Mouse (Mus musculus): ENCODE measurements around the gene Ptn. TPM values are rescaled to one million over a fixed set of nuclear protein-coding genes. Genes with fewer than 3 reads are reported as not detected.

Ptn gene
- polyA plus RNA-seq, 1 experiment from 2014 or later = 11.5 TPM

DNA sequence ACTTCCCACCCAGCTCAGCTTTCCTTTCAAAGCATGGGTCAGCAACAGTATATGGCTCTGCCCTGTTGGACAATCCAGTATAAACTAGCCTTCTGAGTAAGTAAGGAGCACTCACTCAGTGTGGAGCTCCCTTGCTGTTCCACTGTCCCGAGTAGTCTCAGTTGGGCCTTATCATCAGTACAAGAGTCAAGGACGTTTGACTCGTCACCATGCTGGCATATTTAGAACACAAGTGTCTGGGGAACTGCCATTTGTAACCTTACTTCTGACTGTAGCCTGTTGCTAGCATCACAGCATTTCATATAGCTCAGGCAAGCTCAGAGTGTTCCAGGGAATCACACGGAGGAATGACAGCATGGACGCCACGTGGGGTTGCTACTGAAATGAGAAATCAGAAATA, 3.1 kb downstream of the Ptn start:
- no peak for ATAC-seq (ENCODE audit: low read depth)

DNA sequence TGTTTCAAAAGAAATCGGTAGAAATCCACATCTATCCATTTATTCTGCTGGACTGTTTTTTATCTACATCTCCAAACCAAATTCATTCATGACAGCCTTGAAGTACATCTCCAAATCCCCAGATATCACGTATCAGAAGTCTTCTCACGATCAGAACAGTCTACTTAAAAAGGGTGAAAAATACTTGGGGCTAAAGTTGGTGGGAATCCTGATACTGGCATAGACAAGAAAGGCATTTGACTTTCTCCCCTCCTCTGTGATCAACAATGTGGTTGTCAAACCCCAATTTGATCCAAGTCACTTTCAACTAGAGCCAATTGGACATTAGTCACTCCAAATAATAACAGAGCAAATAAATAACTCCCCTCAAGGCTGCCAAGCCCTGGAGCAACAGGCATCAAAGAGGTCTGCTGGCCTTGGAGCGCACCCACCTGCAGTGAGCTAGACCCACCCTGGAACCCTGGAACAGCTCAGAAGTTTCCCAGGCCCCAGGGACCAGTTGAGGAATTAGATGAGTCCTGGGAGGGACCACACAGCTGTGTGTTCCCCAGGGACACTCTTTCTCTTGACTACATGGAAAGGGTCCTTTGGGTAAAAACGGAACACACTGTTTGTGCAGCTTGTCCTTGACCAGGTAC, 9.6 kb downstream of the Ptn start:
- 59% methylated on average over 5 of the region's 5 CpGs for WGBS (ENCODE audit: insufficient replicate concordance)
- Histone ChIP-seq H3K27me3 (ENCODE audit: control insufficient read depth, insufficient read depth, low read depth, low read length) (no peaks in the 10 kb centered on the region), H3K4me2 (ENCODE audit: low read depth, low read length) (no peak overlapping the region), H3K36me3 (ENCODE audit: control insufficient read depth, insufficient read depth) (no peaks in the 10 kb centered on the region), H3K4me1 (ENCODE audit: control insufficient read depth, low read depth, low read length) (no peaks in the 10 kb centered on the region), H3K4me3 (ENCODE audit: low read depth, low read length) (no peak overlapping the region), H3K9ac (ENCODE audit: low read depth, low read length) (no peak overlapping the region), H3K27ac (ENCODE audit: low read length) (no peak overlapping the region), H3K9me3 (replicated peaks; ENCODE audit: control insufficient read depth, low read length) (no peaks in the 10 kb centered on the region)
- no peak for ATAC-seq (ENCODE audit: low read depth)

More for the DNA sequence above, 3.1 kb downstream of the Ptn start:
- WGBS (ENCODE audit: insufficient replicate concordance) = 56% methylated on average over 6 of the region's 6 CpGs
- Histone ChIP-seq H3K9me3 (replicated peaks; ENCODE audit: control insufficient read depth, low read length) (no peaks in the 10 kb centered on the region), H3K27ac (ENCODE audit: low read length) (no peak overlapping the region), H3K4me1 (ENCODE audit: control insufficient read depth, low read depth, low read length) (no peaks in the 10 kb centered on the region), H3K9ac (ENCODE audit: low read depth, low read length) (no peak overlapping the region), H3K36me3 (ENCODE audit: control insufficient read depth, insufficient read depth) (no peaks in the 10 kb centered on the region), H3K4me2 (ENCODE audit: low read depth, low read length) (no peak overlapping the region), H3K27me3 (ENCODE audit: control insufficient read depth, insufficient read depth, low read depth, low read length) (no peaks in the 10 kb centered on the region; the same call in 1 of the 2 replicates), H3K4me3 (ENCODE audit: low read depth, low read length) (no peak overlapping the region)

DNA sequence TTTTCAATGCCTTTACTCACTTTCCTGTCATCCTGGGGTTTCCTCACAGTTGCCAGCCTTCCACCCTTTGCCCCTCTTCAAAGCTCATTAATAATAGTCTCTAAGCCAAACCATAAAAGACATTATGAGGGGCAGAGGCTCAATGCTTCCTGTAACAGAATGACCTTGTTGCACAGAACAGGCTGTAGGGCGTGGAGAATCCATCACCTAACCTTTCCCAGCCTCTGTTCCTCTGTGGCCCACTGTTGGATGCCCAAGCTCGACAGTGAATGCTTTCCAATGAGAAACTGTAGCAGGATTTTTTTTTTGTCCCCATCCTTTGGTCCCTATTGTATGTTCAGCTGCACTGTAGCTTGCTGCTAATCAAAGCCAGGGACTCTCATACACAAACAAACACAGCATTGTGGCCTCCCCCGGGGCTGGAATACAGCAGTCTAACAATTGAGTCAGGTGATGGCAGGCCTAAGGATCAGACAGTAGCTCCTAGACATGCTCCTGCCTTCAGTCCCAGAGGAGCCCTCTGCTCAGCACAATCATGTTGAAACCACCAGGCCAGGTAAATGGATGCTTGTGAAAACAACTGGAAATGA, 12.9 kb downstream of the Ptn start:
- H3K9me3 ChIP-seq (replicated peaks; ENCODE audit: control insufficient read depth, low read length) = no peaks in the 10 kb centered on the region
- 36% methylated on average over 3 of the region's 3 CpGs for WGBS (ENCODE audit: insufficient replicate concordance)
- no peak overlapping the region for H3K4me3 ChIP-seq (ENCODE audit: low read depth, low read length)
- no peaks in the 10 kb centered on the region for H3K4me1 ChIP-seq (ENCODE audit: control insufficient read depth, low read depth, low read length)
- no peak for ATAC-seq (ENCODE audit: low read depth)
- H3K9ac ChIP-seq (ENCODE audit: low read depth, low read length) = no peak overlapping the region
- H3K27me3 ChIP-seq (ENCODE audit: control insufficient read depth, insufficient read depth, low read depth, low read length) = no peaks in the 10 kb centered on the region
- H3K36me3 ChIP-seq (ENCODE audit: control insufficient read depth, insufficient read depth) = no peaks in the 10 kb centered on the region
- H3K27ac ChIP-seq (ENCODE audit: low read length) = no peak overlapping the region
- H3K4me2 ChIP-seq (ENCODE audit: low read depth, low read length) = no peak overlapping the region

DNA sequence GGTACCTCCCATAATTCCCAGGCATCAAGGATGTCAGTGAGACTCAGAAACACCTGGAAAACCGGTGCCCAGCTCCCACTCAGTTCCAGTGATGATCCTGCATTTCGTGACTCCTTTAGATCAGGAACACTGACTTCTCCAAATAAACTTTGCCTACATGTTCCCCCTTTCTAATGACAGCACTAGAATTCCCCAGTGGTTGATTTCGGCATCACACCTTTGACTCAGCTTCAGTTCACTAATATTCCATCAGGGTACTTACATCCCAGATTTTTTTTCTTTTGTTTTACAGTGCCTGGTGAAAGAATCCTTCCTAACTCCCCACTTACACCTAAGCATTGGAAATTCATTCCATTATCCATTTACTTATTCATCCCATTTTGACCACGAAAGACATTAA, 15.5 kb downstream of the Ptn start:
- Histone ChIP-seq H3K36me3 (ENCODE audit: control insufficient read depth, insufficient read depth) (no peaks in the 10 kb centered on the region), H3K4me3 (ENCODE audit: low read depth, low read length) (no peak overlapping the region), H3K4me2 (ENCODE audit: low read depth, low read length) (no peak overlapping the region), H3K27ac (ENCODE audit: low read length) (no peak overlapping the region), H3K9ac (ENCODE audit: low read depth, low read length) (no peak overlapping the region), H3K27me3 (ENCODE audit: control insufficient read depth, insufficient read depth, low read depth, low read length) (no peaks in the 10 kb centered on the region), H3K4me1 (ENCODE audit: control insufficient read depth, low read depth, low read length) (no peaks in the 10 kb centered on the region), H3K9me3 (replicated peaks; ENCODE audit: control insufficient read depth, low read length) (no peaks in the 10 kb centered on the region)
- ATAC-seq (ENCODE audit: low read depth) = no peak
- WGBS (ENCODE audit: insufficient replicate concordance) = 50% methylated on average over 4 of the region's 4 CpGs

DNA sequence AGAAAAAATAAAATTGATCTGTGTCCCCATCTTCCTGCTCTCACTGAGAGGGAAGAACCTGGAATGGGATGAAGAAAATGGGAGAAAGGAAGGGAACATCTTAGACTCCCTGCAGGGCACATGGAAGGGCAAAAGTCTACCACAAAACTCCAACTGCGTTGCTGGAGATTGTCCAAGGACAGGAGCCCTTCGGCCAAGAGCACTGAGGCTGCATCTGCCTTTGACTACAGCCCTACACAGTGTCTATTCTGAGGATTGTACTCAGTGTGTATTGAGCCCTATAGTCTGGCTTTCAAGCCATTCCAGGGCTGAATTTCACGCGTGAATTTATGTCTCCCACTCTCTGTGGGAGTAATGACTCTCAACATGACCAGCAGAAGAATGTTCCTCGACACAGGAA, 16.2 kb downstream of the Ptn start:
- Histone ChIP-seq H3K9ac (ENCODE audit: low read depth, low read length) (no peak overlapping the region), H3K4me3 (ENCODE audit: low read depth, low read length) (no peak overlapping the region), H3K27me3 (ENCODE audit: control insufficient read depth, insufficient read depth, low read depth, low read length) (no peaks in the 10 kb centered on the region), H3K9me3 (replicated peaks; ENCODE audit: control insufficient read depth, low read length) (no peaks in the 10 kb centered on the region), H3K4me2 (ENCODE audit: low read depth, low read length) (no peak overlapping the region), H3K36me3 (ENCODE audit: control insufficient read depth, insufficient read depth) (no peaks in the 10 kb centered on the region), H3K27ac (ENCODE audit: low read length) (no peak overlapping the region), H3K4me1 (ENCODE audit: control insufficient read depth, low read depth, low read length) (no peaks in the 10 kb centered on the region)
- WGBS (ENCODE audit: insufficient replicate concordance) = 47% methylated on average over 5 of the region's 5 CpGs
- no peak for ATAC-seq (ENCODE audit: low read depth)

DNA sequence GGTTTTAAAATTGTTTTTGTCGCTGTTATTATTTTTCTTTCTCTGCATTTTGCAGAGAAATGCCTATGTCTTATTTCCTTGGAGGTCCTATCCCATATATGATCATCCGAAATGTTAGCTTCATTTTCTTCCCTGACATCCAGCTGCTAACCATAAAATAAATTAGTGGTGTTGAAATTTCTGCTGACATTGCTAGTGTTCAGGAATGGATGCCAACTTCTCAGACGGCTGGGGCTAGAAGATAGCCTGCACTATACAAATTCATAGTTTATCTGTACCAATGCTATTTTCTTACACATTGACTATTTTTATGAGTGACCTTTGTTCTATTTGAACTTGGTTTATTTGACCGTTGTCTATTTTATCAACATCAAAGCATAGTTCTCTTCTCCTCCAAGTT, 20.8 kb downstream of the Ptn start:
- H3K4me2 ChIP-seq (ENCODE audit: low read depth, low read length) = no peak overlapping the region
- 53% methylated on average over 4 of the region's 4 CpGs for WGBS (ENCODE audit: insufficient replicate concordance)

DNA sequence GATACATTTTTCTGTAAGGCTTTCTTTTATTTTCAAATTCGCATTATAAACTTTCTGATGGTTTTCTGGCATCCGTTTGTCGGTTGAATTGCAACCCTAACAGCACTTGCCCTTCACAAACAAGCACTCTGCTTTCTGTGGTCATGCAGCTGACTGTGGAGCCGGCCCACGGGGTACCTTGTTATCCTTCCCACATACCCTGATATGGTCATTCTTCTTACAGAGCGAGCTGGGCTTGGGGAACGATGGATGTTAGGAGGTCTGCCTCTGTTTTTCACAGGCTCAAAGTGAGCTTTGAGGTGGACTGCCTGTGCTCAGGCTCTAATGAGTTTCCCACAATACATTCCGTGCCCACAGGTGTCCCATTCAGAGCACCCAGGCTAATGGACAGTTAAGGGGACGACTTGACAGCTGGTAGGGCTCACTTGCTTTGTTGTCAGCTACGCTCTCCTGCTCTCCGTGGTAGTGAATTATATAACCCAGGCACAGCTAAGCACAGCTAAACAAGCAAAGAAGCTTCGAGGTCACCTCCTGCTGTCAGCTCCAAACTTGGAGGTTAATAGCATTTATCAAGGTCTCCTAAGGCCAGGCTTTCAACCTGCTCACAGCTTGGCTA, 21.3 kb downstream of the Ptn start:
- no peak overlapping the region for H3K27ac ChIP-seq (ENCODE audit: low read length)
- no peak overlapping the region for H3K4me3 ChIP-seq (ENCODE audit: low read depth, low read length)
- H3K4me2 ChIP-seq (ENCODE audit: low read depth, low read length) = no peak overlapping the region
- H3K9ac ChIP-seq (ENCODE audit: low read depth, low read length) = no peak overlapping the region
- H3K36me3 ChIP-seq (ENCODE audit: control insufficient read depth, insufficient read depth) = no peaks in the 10 kb centered on the region
- H3K4me1 ChIP-seq (ENCODE audit: control insufficient read depth, low read depth, low read length) = no peaks in the 10 kb centered on the region
- 46% methylated on average over 12 of the region's 12 CpGs for WGBS (ENCODE audit: insufficient replicate concordance)
- ATAC-seq (ENCODE audit: low read depth) = no peak
- H3K27me3 ChIP-seq (ENCODE audit: control insufficient read depth, insufficient read depth, low read depth, low read length) = no peaks in the 10 kb centered on the region
- no peaks in the 10 kb centered on the region for H3K9me3 ChIP-seq (replicated peaks; ENCODE audit: control insufficient read depth, low read length)

More for the DNA sequence above, 20.8 kb downstream of the Ptn start:
- Histone ChIP-seq H3K4me3 (ENCODE audit: low read depth, low read length) (no peak overlapping the region), H3K9ac (ENCODE audit: low read depth, low read length) (no peak overlapping the region), H3K9me3 (replicated peaks; ENCODE audit: control insufficient read depth, low read length) (no peaks in the 10 kb centered on the region), H3K36me3 (ENCODE audit: control insufficient read depth, insufficient read depth) (no peaks in the 10 kb centered on the region), H3K27me3 (ENCODE audit: control insufficient read depth, insufficient read depth, low read depth, low read length) (no peaks in the 10 kb centered on the region), H3K27ac (ENCODE audit: low read length) (no peak overlapping the region), H3K4me1 (ENCODE audit: control insufficient read depth, low read depth, low read length) (no peaks in the 10 kb centered on the region)
- ATAC-seq (ENCODE audit: low read depth) = no peak

DNA sequence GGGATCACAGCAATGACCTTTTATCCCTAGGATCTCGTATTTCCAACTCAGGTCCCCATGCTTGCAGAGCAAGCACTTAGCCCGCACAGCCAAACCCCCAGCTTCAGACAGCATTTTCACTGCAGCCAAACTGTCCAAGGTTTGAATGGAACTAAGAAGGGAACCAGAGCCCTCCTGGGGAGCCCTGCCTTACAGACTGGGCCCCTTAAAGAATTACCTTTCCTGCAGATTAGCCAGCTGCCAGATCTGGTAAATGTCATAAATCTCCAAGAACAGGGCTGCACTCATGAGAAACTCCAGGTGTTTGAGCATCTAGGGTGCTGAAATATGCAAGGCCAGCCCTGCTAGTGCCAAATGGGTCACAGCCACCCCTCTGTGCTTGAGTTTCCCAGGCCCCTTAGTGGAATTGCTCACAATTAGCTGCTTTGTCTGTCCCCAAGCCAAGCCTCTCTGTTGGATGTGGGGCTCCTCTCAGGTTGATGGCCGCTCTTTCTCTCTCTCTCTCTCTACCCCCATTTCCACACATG, 25.3 kb downstream of the Ptn start:
- H3K27ac ChIP-seq (ENCODE audit: low read length) = no peak overlapping the region
- WGBS (ENCODE audit: insufficient replicate concordance) = 48% methylated on average over 3 of the region's 3 CpGs
- no peak overlapping the region for H3K4me3 ChIP-seq (ENCODE audit: low read depth, low read length)
- ATAC-seq (ENCODE audit: low read depth) = no peak
- H3K4me1 ChIP-seq (ENCODE audit: control insufficient read depth, low read depth, low read length) = no peaks in the 10 kb centered on the region
- H3K36me3 ChIP-seq (ENCODE audit: control insufficient read depth, insufficient read depth) = no peaks in the 10 kb centered on the region
- H3K27me3 ChIP-seq (ENCODE audit: control insufficient read depth, insufficient read depth, low read depth, low read length) = no peaks in the 10 kb centered on the region
- no peaks in the 10 kb centered on the region for H3K9me3 ChIP-seq (replicated peaks; ENCODE audit: control insufficient read depth, low read length)
- H3K9ac ChIP-seq (ENCODE audit: low read depth, low read length) = no peak overlapping the region
- no peak overlapping the region for H3K4me2 ChIP-seq (ENCODE audit: low read depth, low read length)

DNA sequence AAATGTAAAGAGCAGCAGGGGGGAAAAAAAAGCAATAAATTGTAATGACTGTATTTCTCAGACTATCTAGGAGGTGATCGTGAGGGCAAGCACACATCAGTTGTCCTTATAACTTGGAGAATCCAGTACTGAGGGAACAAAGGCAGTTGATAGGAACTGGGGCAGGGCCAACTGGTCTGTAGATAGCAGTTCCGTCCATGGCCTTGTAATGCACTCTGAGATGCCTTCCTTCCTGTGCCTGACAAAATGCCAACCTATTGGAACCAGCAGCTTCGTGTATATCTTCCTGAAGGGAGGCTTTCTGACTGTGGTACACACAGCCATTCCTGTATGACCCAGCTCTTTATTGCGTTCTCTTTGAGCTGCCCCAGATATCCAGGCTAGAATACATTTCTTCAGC, 27.5 kb downstream of the Ptn start:
- Histone ChIP-seq H3K4me1 (ENCODE audit: control insufficient read depth, low read depth, low read length) (no peaks in the 10 kb centered on the region), H3K9ac (ENCODE audit: low read depth, low read length) (no peak overlapping the region), H3K27ac (ENCODE audit: low read length) (no peak overlapping the region), H3K36me3 (ENCODE audit: control insufficient read depth, insufficient read depth) (no peaks in the 10 kb centered on the region), H3K4me3 (ENCODE audit: low read depth, low read length) (no peak overlapping the region), H3K9me3 (replicated peaks; ENCODE audit: control insufficient read depth, low read length) (no peaks in the 10 kb centered on the region), H3K4me2 (ENCODE audit: low read depth, low read length) (no peak overlapping the region), H3K27me3 (ENCODE audit: control insufficient read depth, insufficient read depth, low read depth, low read length) (no peaks in the 10 kb centered on the region)
- ATAC-seq (ENCODE audit: low read depth) = no peak
- WGBS (ENCODE audit: insufficient replicate concordance) = 57% methylated on average over 4 of the region's 4 CpGs
